Mouse (Mus musculus) brain, embryonic 14.5 days (tissue): ENCODE measurements around the gene Prim2. TPM values are rescaled to one million over a fixed set of nuclear protein-coding genes. Genes with fewer than 3 reads are reported as not detected.
A peak's percentile ranks its signal among the peaks of the same experiment; 100 is the strongest.

Experiments used
- DNase-seq: peaks from one replicate; pipeline ENCODE4 v3.0.0-alpha.2; 2011; ENCODE audit warnings: low read depth
- CTCF ChIP-seq: fragments of 200-500 bp; IDR thresholded peaks from 2 replicates; pipeline ENCODE4 v1.5.1; 2012; ENCODE audit warnings: inconsistent platforms, mild to moderate bottlenecking, moderate library complexity, borderline replicate concordance; ENCODE audit not compliant: insufficient read depth, insufficient read length; ENCODE audit errors: extremely low read depth
- POLR2A ChIP-seq: fragments of 200-500 bp; IDR thresholded peaks from 2 replicates; pipeline ENCODE4 v1.6.1; 2012; ENCODE audit warnings: mild to moderate bottlenecking, inconsistent platforms, borderline replicate concordance; ENCODE audit not compliant: poor library complexity, insufficient read depth, insufficient read length, severe bottlenecking; ENCODE audit errors: extremely low read depth
- polyA plus RNA-seq: library from polyadenylated mRNA; depleted of rRNA; stranded (reverse); fragments of >200 nt; gene quantifications from 2 replicates; pipeline ENCODE4 v1.2.3, GENCODE M21; 2012

Gene Prim2
- polyA plus RNA-seq, 1 experiment = 22.4 TPM

DNA sequence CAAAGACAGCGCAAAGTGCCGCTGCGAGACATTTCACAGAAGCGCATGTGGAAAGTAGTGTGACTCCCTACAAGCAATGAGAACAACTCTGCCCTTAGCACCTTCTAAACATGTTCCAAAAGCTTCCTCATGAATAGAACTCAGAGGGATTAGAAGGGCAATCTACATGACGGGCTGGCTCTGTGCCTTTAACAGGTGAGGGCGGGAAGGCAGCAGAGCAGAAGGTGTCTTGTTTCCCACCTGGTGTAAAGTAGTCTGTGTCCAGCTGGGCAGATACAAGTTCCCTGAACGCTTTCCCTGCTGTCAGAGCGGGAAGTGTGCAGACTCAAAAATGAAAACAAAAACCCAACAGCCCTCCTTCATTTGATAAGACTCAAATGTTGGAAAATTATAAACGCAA is 169.5 kb downstream of the Prim2 start:
- TF ChIP-seq POLR2A = no peak
- TF ChIP-seq CTCF = no peak
- peak; percentile 47 for DNase-seq

GRCm38 (mm10) chr1:33499603-33500002 is 170.0 kb downstream of the Prim2 start:
- no peak for TF ChIP-seq CTCF
- TF ChIP-seq POLR2A = no peak
- DNase-seq = peak; percentile 56

GRCm38 (mm10) chr1:33496128-33496527 is 173.5 kb downstream of the Prim2 start:
- TF ChIP-seq POLR2A = no peak
- no peak for TF ChIP-seq CTCF
- DNase-seq = peak; percentile 19

DNA sequence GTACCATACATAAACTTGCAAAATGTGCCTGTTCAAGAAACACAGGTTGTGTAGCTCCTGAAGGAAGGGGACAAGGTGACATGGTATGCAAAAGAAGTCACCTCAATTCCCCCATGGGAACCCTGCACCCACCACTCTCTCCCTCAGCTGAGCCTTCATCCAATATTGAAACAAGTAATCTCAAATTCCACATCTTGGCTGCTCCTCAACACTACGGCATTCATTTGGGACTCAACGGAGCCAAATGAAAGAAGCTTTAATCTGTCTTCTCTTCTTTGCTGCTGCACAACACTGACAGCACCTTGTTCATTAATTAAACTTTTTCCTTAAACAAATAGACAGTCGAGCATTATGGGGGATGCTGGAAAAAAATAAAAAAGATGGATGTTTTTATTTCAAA is 174.0 kb downstream of the Prim2 start:
- peak; percentile 70 for DNase-seq
- TF ChIP-seq CTCF = no peak
- no peak for TF ChIP-seq POLR2A

DNA sequence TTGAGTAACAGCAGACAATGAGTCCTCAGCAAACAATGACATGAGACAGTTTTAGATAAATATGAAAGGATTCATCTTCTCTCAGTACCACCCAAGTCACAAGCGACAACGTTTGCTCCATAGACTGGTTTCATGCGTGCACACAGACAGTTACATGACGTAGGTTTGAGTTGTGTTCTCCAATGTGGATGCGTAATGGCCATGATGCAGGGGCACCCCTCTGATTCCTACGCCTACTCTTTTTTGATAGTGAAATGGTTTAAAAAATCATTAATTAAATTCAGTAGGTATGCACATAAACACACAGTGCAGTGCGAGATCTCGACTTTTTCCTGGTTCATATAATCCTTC is 174.4 kb downstream of the Prim2 start:
- TF ChIP-seq CTCF (no peak), POLR2A (no peak)
- no peak for DNase-seq

- no peak for TF ChIP-seq POLR2A
- peak; percentile 94 for DNase-seq
These were observed 174.9 kb downstream of the Prim2 start for GRCm38 (mm10) chr1:33494524-33495202.

- TF ChIP-seq POLR2A (no peak), CTCF (no peak)
- peak; percentile 31 for DNase-seq
These were observed 179.4 kb downstream of the Prim2 start for GRCm38 (mm10) chr1:33490220-33490619.

- no peak for DNase-seq
- no peak for TF ChIP-seq CTCF
- TF ChIP-seq POLR2A = no peak
These were observed 181.2 kb downstream of the Prim2 start for GRCm38 (mm10) chr1:33488372-33488771.

GRCm38 (mm10) chr1:33483746-33484145 is 185.8 kb downstream of the Prim2 start:
- DNase-seq = no peak

GRCm38 (mm10) chr1:33480382-33480781 is 189.2 kb downstream of the Prim2 start:
- TF ChIP-seq CTCF (no peak), POLR2A (no peak)
- peak; percentile 43 for DNase-seq

More at GRCm38 (mm10) chr1:33483746-33484145, 185.8 kb downstream of the Prim2 start:
- no peak for TF ChIP-seq CTCF
- no peak for TF ChIP-seq POLR2A

DNA sequence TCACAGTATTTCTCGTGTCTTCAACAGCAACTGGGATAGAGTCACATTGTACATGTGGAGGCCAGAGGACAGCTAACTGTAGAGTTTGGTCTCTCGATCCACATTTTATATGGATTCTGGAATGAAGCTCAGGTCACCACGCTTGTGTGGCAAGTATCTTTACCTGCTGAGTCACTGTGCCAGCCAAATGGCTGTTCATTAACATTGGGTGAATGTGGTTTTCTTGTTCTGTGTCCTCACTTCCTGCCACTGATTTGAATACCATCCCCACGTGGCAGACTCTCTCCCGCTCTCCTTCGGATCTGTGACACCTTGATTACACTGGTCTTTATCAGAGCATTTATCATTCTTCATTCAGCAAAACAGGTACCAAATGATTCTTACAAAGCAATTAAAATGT is 198.5 kb downstream of the Prim2 start:
- no peak for TF ChIP-seq CTCF
- TF ChIP-seq POLR2A = no peak
- no peak for DNase-seq

DNA sequence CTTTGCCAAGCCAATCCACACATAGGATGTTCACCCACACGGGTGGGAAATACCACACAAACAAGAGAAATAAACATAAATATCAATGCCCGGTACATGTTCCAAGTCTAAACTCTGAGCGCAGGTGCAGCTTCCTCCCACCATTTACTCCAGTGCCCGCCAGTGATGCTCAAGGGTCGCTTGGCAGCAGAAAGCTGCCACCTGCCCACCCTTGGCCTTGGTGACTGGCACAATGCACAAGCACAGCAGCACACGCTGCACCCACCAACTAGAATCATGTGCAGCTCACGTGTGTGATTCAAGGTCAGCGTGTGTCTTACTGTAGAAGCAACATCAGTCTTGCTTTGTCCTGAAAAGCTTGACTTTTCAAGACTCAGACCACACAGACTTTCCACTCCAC is 199.4 kb downstream of the Prim2 start:
- no peak for DNase-seq

GRCm38 (mm10) chr1:33464234-33464633 is 205.4 kb downstream of the Prim2 start:
- DNase-seq = peak; percentile 74
- TF ChIP-seq POLR2A (no peak), CTCF (no peak)

More for the DNA sequence above, 199.4 kb downstream of the Prim2 start:
- TF ChIP-seq CTCF (no peak), POLR2A (no peak)

- no peak for TF ChIP-seq CTCF
- DNase-seq = no peak
These were observed 208.9 kb downstream of the Prim2 start for GRCm38 (mm10) chr1:33460703-33461102.
